Mouse (Mus musculus): ENCODE results near the gene Gpr146. TPM values are rescaled to one million over a fixed set of nuclear protein-coding genes. Genes with fewer than 3 reads are reported as not detected.

Gene Gpr146
- total RNA-seq, 2 experiments from 2014 or later, result 6.0 to 7.5 TPM

DNA sequence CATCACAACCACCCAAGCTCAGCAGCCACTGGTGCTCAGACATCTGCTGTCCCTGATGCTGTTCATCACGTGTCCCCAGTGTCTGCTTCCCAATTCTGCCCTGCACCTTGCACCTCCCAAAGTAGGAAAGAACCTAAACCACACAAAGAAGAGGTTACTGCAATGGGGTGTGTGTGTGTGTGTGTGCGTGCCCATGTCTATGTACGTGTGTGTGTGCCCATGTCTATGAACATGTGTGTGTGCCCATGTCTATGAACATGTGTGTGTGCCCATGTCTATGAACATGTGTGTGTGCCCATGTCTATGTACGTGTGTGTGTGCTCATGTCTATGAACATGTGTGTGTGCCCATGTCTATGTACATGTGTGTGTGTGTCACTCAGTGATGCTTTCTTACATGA lies 18.0 kb downstream of the Gpr146 start:
- no peak for ATAC-seq (replicated peaks; ENCODE audit: low FRiP score, low TSS enrichment, poor library complexity, severe bottlenecking)

DNA sequence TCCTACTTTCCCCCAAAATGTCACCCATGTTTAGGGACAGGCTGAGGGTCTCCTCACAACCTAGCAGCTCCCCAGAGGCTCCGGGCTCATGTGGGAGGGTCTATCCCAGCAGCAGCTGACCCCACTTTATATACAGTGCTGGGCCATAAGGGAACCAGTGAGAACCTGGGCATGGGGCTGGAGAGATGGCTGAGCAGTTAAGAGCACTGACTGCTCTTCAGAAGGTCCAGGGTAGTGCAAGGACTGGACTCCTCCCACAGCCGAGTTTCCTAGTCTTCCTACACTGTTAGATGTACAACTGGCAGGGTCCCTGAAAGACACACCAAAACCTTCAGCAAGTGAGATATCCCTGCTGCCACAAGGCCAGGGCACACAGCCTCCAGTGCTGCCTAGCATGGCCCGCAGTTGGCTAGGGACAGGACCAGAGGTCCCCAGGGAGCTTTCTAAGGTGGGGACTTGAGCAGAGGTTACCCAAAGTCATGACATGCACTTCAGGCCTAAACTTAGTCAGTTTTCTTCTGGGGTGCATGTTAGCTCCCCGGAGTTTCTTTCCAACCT lies 19.9 kb downstream of the Gpr146 start:
- ATAC-seq (replicated peaks; ENCODE audit: low FRiP score, low TSS enrichment, poor library complexity, severe bottlenecking), result no peak

DNA sequence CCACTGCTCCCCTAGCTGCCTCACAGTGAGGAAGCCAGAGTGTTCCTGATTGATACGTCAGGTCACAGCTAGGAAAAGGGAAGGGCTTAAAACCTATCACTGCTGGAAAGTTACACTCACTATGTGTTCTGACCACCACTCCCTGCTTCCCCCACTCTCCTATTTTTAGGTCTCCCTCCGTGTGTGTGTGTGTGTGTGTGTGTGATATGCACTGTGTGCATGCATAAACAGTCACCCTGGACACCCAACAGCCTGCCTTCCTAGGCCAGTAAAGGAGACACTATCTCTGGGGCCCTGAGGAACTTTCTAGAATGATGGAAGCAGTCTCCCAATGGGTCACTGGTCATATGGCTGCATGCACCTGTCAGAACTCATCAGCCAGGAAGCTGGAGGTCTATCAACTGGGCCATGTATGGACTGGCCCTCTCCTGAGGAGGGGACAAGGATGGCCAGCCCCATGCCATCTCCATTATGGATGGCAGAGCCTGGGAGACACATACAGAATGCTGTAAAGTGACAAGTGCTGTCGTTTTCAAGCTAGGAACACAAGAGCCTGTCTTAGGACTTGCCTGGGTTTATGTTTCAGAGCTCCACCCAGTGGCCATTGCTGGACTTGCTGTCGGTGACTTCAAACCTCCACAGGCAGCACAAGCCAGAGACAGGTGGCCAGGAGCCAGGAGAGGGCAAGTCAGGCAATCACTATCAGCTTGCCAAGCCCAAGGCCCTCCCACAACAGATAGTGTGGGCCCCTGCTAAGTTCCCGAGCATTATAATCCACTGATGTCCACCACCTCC lies 20.7 kb downstream of the Gpr146 start:
- ATAC-seq (replicated peaks; ENCODE audit: low FRiP score, low TSS enrichment, poor library complexity, severe bottlenecking), result peak; percentile 87

DNA sequence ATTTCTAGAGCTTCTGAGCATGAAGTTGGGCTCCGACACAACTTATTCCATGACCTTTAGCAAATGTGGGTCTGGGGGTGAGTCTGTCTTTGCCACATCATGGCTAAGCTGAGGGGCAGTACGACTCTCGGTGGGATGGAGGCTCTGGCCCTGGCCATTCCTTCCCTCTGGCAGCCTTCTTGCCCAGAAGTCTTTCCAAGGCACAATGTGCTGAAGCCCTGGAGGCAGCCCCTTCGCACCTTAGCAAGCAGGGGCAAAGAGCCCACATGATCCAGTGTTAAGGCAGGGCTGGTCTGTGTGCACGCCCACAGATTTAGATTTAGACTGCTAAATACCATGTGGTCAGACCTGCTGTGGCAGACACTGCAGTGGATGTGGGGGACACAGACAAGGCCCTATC lies 21.3 kb downstream of the Gpr146 start:
- peak; percentile 1; the same call in 1 of the 2 replicates for ATAC-seq (replicated peaks; ENCODE audit: low FRiP score, low TSS enrichment, poor library complexity, severe bottlenecking)

DNA sequence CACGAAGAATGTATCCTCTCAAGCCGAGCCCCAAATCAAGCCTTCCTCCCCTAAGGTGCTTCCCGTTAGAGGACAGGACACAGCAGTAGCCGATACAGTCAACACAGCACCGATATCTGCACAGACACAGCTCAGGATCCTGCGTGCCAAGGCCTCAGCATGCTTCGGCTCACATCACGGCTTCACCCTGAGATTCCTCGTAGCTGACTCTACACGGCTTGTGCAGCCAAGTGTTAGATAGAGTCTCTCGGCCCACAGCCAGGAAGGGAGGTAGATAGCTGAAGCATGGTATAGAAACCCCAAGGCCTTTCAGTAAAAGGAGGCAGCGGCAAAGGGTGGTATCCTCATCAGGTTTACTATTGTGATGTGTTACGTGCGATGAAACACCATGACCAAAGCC lies 22.5 kb downstream of the Gpr146 start:
- ATAC-seq (replicated peaks; ENCODE audit: low FRiP score, low TSS enrichment, poor library complexity, severe bottlenecking), result no peak

DNA sequence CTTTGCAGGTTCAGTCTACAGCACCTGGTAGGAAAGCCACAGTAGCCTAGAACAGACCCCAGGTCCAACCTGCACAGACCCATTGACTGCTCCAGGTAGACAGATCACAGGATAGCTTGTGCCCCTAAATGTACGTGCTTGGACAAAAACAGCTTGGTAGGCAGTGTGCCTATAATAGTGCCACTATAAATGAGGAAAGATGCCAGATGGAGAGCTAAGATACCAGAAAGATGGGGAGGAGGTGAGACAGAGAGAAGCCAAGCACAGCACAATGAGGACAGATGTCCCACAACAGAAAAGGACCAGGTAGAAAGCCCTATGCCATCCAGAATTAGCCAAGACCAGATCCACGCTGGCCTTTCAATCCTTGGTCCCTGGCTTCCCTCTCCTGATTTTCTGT lies 24.6 kb downstream of the Gpr146 start:
- no peak for ATAC-seq (replicated peaks; ENCODE audit: low FRiP score, low TSS enrichment, poor library complexity, severe bottlenecking)

DNA sequence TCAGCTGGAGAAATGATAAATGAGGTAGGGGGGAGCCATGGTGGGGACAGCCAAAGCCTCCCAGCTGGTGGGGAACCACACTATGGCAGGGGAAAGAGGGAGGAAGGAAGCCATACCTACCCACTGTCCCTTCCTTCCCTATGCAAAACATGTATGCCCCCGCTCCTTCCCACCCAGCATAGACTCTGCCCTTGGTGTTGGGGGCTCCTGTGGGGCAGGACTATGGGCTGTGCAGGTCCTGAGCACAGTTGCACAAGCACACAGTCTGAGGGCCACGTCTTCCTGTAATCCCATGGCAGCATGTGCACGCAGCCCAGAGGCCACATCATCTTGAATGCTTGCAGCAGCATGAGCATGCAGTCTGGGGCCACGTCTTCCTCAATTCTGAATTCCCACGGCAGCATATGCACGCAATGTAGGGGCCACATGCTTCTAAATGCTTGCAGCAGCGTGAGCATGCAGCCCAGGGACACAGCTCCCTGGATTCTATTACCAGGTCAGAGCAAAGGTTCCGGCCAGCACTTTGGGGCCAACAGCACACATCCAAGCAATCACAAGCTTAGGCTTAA lies 26.3 kb downstream of the Gpr146 start:
- no peak for ATAC-seq (replicated peaks; ENCODE audit: low FRiP score, low TSS enrichment, poor library complexity, severe bottlenecking)

DNA sequence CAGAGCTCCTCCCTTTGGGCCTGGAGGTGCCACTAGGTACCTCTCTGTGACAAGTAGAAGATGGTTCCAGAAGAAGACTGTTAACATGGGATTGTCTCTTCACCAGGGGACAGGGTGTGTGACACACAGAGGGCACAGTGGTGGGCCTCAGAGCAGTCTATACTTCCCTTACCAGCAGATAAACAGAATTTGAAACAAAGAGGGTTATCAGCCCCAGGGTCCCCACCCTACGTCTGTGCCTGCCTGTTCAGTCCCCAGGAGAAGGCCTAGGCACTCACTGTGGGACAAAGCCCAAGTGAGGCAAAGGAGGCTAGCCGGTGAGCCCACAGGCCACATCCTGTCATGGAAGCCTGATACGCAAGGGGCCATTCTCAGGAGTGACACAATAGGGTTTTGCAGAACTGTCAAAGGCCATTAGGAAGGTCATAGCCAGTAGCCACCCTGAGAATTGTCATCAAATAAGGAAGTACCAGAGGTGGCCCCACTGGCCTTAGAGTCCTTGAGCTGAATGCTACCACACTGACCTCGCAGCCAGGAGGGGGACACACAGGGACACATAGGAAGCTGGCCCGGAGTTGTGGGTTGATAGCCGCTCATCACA lies 27.4 kb downstream of the Gpr146 start, which contains the start of gene C130050O18Rik:
Gene C130050O18Rik, plus strand, starts transcription at position 480 of the 601 bp plus-strand sequence.
- ATAC-seq (replicated peaks; ENCODE audit: low FRiP score, low TSS enrichment, poor library complexity, severe bottlenecking), result peak; percentile 43

DNA sequence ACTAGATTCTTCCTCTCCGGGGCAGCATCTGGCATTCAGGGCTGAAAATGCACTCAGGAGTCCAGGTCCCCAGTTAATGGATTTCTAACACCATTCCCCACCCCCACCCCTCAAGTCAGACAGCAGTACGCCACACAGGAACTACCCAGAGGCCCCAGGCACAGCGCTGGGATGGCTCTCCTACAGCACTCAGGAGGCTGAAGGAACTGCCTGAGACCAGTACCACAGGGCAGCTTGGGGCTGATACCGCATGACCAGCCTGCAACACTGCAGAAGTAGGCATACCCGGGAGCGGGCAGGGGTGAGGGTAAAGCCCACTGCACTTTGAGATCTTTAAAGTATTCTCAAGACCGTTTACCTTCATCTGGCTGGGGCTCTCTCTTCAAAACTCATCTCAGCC lies 28.0 kb downstream of the Gpr146 start:
- ATAC-seq (replicated peaks; ENCODE audit: low FRiP score, low TSS enrichment, poor library complexity, severe bottlenecking), result no peak

DNA sequence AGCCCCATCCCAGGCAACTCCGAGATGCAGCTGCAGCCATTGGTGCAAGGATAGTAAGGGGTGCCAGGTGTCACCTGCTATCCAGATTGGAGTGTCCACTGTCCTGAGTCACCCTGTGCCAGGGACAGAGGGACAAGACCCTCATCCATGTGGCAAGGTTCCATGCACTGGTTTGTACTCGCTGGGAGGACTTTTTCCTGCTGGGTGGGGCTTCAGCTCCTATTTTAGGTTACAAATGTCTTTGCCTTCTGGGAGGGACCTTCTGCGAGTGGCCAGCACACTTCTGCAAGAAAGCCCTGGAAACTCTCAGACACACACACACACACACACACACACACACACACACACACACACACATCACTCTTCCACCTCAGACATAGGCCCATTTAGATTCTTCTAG lies 28.5 kb downstream of the Gpr146 start:
- no peak for ATAC-seq (replicated peaks; ENCODE audit: low FRiP score, low TSS enrichment, poor library complexity, severe bottlenecking)

DNA sequence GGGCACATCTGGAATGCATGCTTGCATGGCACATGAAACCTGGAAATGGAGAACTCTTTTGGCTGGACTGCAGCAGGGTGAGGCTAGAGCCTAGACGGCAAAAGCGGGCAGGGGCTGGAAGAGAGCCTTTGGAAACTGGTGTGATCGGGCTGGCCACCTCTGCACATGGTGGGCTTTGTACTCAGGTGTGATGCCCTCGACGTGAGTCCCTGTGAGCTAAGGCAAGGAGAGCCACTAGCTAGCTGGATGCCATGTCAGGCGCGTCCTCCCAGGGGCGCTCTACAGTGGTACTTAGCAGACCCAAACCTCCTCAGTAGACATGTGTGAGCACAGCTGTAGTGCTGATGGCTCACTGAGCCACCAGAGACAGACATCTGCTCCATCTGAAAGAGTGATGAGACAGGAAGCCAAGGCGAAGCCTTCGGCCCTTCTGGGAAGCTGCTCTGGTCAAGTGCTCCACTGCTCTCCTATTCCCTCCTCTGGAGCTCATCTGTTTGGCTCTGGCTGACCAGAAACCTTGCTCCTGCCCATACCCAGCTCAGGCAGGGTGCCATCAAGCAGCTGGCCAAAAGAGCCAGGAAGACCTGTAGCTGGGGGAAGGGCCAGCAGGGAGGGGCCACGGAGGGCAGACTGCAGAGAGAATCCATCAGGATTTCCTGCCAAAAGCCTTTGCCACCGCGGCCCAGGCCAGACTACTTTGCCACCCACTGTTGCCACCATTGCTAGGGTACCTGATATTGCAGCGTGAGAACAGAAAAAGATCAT lies 29.8 kb downstream of the Gpr146 start:
- ATAC-seq (replicated peaks; ENCODE audit: low FRiP score, low TSS enrichment, poor library complexity, severe bottlenecking), result no peak

DNA sequence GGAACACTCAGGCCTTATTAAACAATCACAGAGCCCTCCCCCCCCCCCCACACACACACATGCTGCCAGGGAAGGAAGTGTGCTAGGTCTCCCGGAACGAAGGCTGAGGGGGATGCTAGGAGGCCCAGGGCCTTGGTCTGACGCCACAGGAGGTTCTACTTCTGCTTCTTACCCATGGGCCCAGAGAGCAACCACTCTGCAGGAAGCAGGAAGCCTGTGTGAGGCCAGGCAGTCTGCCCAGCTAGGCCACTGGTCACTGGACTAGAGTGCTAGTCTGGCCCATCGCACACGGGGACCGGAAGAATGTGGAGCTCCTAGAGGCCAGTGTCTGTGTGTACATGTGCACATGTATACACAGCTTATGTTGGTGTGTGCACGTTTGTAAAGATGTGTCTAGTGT lies 31.0 kb downstream of the Gpr146 start:
- no peak for ATAC-seq (replicated peaks; ENCODE audit: low FRiP score, low TSS enrichment, poor library complexity, severe bottlenecking)

DNA sequence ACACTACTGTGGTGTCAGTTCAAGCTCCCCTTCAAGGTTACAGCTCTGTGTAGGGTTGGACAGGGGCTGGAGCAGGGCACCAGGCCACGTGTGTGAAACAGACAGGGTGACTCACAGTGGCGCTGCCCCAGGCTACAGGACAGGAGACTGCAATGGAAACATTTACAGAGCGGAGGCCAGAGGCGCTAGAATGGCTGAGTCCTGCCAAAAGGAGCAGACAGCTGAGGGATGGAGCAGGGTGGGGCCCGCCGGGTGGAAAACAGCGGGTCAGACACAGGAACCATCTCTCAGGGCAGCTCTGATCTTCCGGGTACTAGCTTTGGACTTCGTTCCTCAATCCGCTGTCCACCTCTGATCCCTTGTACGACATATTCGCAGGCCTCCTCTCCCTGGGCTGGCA lies 31.9 kb downstream of the Gpr146 start:
- no peak for ATAC-seq (replicated peaks; ENCODE audit: low FRiP score, low TSS enrichment, poor library complexity, severe bottlenecking)

DNA sequence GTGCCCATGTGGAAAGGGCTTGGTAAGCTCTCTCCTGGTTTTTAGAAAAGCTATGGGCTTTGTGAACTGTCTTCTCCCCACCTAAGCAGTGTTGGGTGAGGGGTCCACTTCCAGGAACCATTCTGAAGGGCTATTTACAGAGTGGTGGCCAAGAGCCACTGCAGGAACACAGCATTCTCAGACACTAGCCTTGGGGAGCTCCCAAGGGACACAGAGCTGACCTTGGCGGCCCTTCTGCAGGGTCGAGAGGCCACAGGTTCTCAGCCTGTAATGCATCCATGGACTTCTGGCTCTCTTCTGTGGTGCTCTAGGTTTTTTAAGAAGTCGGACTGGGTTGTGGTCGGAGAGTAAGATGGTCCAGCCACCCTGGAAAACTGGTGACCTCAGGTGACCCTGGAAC lies 32.6 kb downstream of the Gpr146 start:
- ATAC-seq (replicated peaks; ENCODE audit: low FRiP score, low TSS enrichment, poor library complexity, severe bottlenecking), result no peak

DNA sequence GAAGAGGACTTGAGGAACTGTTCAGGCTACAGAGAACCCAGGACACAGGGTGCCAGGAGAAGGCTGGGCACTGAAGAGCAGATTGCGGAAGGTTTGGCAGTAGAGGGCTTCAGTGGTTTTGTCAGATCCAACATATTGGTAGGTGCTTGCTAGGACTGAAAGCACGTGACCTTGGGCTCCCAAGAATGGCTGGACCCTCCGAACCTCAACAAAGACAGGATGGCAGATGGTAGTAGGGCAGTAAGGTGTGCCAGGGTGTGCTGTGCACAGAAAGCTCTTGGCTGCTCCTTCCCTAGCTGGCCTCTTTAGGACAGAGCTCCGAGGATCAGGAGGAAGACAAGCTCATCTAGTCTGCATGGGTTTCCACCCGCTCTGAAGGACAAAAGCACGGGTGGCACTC lies 33.6 kb downstream of the Gpr146 start:
- no peak for ATAC-seq (replicated peaks; ENCODE audit: low FRiP score, low TSS enrichment, poor library complexity, severe bottlenecking)

DNA sequence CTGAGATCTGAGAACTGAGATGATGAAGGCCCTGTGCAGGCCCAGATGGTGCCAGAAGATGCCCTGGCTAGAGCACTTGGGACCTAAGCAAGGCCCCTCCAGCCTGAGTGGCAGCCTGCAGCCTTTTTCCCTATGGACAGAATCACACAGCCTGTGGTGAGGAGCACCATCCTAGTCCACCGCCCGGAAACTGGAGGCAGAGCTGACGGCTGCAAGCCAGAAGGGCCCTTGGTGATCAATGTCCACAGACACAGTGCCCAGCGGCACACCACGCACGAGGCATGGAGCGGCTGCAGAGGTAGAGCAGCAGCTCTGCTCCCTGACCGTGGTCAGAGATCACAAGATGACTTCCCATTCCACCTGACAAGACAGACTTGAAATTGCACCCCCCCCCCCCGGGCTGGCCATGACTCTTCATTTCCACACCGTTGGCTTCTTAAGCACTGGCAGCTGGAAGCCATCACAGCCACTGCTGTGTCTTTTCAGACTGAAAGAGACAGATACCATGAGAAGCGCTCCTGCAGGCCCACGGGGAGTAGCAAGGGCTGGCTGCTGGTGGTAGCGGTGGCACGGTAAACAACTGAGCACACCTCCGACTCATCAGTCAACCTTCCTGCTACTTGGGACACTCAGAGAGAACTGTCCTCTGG lies 34.3 kb downstream of the Gpr146 start:
- no peak for ATAC-seq (replicated peaks; ENCODE audit: low FRiP score, low TSS enrichment, poor library complexity, severe bottlenecking)

DNA sequence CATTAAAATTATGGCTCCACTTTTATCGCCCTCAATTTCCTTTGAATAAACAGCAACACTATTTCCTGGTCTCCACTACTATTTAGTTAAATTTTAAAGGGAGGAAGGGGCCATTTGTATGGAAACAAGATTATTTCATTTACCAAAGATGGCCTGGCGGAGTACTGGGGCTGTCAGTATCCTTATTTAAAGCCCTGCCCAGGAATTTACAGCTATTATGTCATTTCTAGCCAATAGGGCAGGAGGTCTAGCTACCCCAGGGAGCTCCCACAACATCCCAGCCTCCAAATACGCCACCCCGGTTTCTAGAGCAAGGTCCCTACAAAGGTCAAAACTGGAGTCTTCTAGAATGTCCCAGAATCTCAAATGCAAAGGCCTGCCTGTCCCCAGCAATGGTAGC lies 36.0 kb downstream of the Gpr146 start:
- ATAC-seq (replicated peaks; ENCODE audit: low FRiP score, low TSS enrichment, poor library complexity, severe bottlenecking), result no peak

DNA sequence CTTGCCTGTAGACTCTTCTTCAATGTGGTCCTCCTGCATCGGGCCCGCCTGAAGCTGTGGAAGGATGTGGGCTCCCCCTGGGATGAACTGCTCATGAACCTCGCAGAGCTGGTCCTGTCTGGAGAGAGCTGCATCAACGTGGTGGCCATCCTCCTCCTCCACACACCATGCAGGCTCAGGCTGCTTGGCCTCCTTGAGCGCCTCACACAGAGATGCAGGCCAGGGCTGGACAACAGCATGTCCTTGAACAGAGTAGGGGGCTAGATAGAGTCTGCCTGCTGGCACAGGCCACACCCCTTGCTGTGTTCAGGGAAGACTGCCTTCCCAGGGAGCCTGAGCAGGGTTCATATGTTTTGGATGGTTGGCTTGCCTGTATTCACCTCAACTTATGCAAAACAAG lies 37.5 kb downstream of the Gpr146 start:
- ATAC-seq (replicated peaks; ENCODE audit: low FRiP score, low TSS enrichment, poor library complexity, severe bottlenecking), result no peak

DNA sequence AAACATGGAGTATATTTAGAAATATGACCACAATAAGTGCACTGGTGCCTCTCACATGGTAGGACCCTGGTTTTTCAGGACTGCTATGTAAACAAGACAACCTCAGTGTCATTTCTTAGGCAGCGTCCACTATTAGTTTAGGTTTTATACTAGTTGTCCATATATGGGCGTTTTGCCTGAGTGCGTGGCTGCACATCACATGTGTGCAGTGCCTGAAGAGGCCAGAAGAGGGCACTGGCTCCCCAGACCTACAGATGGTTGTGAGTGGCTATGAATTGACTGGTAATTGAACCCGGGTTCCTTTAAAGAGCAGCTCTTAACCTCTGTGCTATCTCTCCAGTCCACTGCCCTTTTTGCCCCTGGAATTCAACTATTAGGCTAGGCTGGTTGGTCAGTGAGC lies 39.4 kb downstream of the Gpr146 start:
- ATAC-seq (replicated peaks; ENCODE audit: low FRiP score, low TSS enrichment, poor library complexity, severe bottlenecking), result no peak
